Mouse (Mus musculus): Measurements from ENCODE around the gene Smoc2.

- no peak for TF ChIP-seq CTCF (IDR thresholded peaks at IDR 0.05; ENCODE audit: borderline replicate concordance, insufficient read depth, low read depth, low read length)
- TF ChIP-seq POLR2A (IDR thresholded peaks at IDR 0.05; ENCODE audit: borderline replicate concordance, insufficient read depth, low read length) = no peak
Measured at GRCm38 (mm10) chr17:14392443-14392842, 113.1 kb downstream of the Smoc2 start.
